8 mouse cellular contexts compared by ENCODE assay signal in the genomic region with DNA sequence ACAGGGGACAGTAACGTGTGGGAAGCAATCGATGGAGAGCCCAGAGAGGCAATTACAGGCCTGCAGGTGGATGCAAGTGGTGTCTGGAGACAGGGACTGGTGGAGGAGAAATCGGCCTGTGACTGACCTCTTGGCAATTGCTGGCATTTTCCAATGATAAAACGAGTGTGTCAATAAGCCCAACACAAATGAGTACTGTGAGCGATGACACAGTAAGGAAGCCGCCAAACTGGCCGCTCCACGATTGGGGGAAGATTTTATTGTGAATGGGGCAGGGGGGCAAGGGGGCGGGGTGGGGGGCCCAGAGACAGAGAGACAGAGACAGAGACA. TPM values are rescaled to one million over a fixed set of nuclear protein-coding genes. Genes with fewer than 3 reads are reported as not detected.
A peak's percentile ranks its signal among the peaks of the same experiment; 100 is the strongest.
DNase-seq lines count a peak whose midpoint lies in the region; ATAC-seq and TF ChIP-seq lines count a peak whose summit lies in the region.

No protein-coding gene starts in this region.

- no peaks in the 10 kb centered on the region for H3K27me3 ChIP-seq in kidney, adult 2 months (replicated peaks; ENCODE audit: control insufficient read depth, insufficient read depth, low read length)
- H3K27me3 ChIP-seq in intestine, embryonic 15.5 days (replicated peaks) = no peaks in the 10 kb centered on the region
- H3K27me3 ChIP-seq in midbrain, postnatal 0 days (ENCODE audit: insufficient read depth, low read length) = no peaks in the 10 kb centered on the region

- H3K9ac ChIP-seq in intestine, embryonic 15.5 days = peak overlapping the region; percentile 37
- 0 out of 2 replicates have a peak overlapping the region, but pooled peaks have one; percentile 24 for H3K9ac ChIP-seq in midbrain, postnatal 0 days (replicated peaks; ENCODE audit: low read length, poor library complexity, severe bottlenecking)

- H3K4me1 ChIP-seq in kidney, adult 2 months (ENCODE audit: control insufficient read depth, insufficient read depth, low read length) = peaks cover 2% of the 10 kb centered on the region; the same call in 1 of the 2 replicates
- H3K4me1 ChIP-seq in cortical plate, adult 2 months (ENCODE audit: control insufficient read depth, insufficient read depth, low read length) = no peaks in the 10 kb centered on the region
- H3K4me1 ChIP-seq in intestine, embryonic 15.5 days (replicated peaks) = peaks cover 4% of the 10 kb centered on the region; the same call in 1 of the 2 replicates
- no peaks in the 10 kb centered on the region for H3K4me1 ChIP-seq in midbrain, postnatal 0 days (ENCODE audit: insufficient read depth, low read length)

- 0 out of 2 replicates have a peak, but pooled peaks have one; percentile 5 for ATAC-seq in intestine, embryonic 15.5 days
- ATAC-seq in midbrain, postnatal 0 days (ENCODE audit: low FRiP score) = no peak

- H3K4me3 ChIP-seq in kidney, adult 2 months (ENCODE audit: insufficient read depth, low read depth, low read length) = peak overlapping the region; percentile 48
- peak overlapping the region; percentile 8 for H3K4me3 ChIP-seq in cortical plate, adult 2 months (ENCODE audit: insufficient read depth, low read length)
- peak overlapping the region; percentile 40 for H3K4me3 ChIP-seq in intestine, embryonic 15.5 days (replicated peaks)
- H3K4me3 ChIP-seq in midbrain, postnatal 0 days (ENCODE audit: low read depth, low read length) = peak overlapping the region; percentile 29

- H3K27ac ChIP-seq in kidney, adult 2 months (ENCODE audit: insufficient read depth, low read depth, low read length) = no peak overlapping the region
- H3K27ac ChIP-seq in cortical plate, adult 2 months (ENCODE audit: insufficient read depth, low read length) = no peak overlapping the region
- H3K27ac ChIP-seq in intestine, embryonic 15.5 days = no peak overlapping the region
- no peak overlapping the region for H3K27ac ChIP-seq in midbrain, postnatal 0 days (ENCODE audit: low read depth, low read length)

- TF ChIP-seq CTCF in kidney, adult 2 months (conservative IDR thresholded peaks at IDR 0.05; ENCODE audit: insufficient read depth, insufficient read length, low read depth, low read length) = no peak
- TF ChIP-seq CTCF in cortical plate, adult 2 months (IDR thresholded peaks at IDR 0.05; ENCODE audit: extremely low read depth, insufficient read depth, low read length) = no peak
- no peak for TF ChIP-seq CTCF in midbrain, postnatal 0 days (IDR thresholded peaks at IDR 0.05)

- H3K36me3 ChIP-seq in kidney, adult 2 months (ENCODE audit: control insufficient read depth, insufficient read depth, low read length) = no peaks in the 10 kb centered on the region
- H3K36me3 ChIP-seq in intestine, embryonic 15.5 days = no peaks in the 10 kb centered on the region
- H3K36me3 ChIP-seq in midbrain, postnatal 0 days (ENCODE audit: insufficient read depth, low read length) = no peaks in the 10 kb centered on the region

- DNase-seq in kidney, adult 2 months = no peak
- no peak for DNase-seq in kidney, postnatal 10 days
- no peak for DNase-seq in midbrain, postnatal 0 days (ENCODE audit: low spot score)
- DNase-seq in thymus, postnatal 14 days = no peak
- DNase-seq in spleen, adult 18-20 months = no peak
- no peak for DNase-seq in gastrocnemius, adult 18-20 months (ENCODE audit: low spot score)

- peak overlapping the region; percentile 80 for H3K4me2 ChIP-seq in intestine, embryonic 15.5 days (replicated peaks)
- H3K4me2 ChIP-seq in midbrain, postnatal 0 days (ENCODE audit: low read depth, low read length, poor library complexity, severe bottlenecking) = peak overlapping the region; percentile 57

- no peak for TF ChIP-seq POLR2A in kidney, adult 2 months (IDR thresholded peaks at IDR 0.05; ENCODE audit: low read depth, low read length)
- TF ChIP-seq POLR2A in cortical plate, adult 2 months (IDR thresholded peaks at IDR 0.05; ENCODE audit: extremely low read depth, insufficient read depth, low read length) = no peak

- H3K9me3 ChIP-seq in intestine, embryonic 15.5 days = no peaks in the 10 kb centered on the region
- H3K9me3 ChIP-seq in midbrain, postnatal 0 days (ENCODE audit: low read length) = no peaks in the 10 kb centered on the region

- WGBS in kidney, adult 2 months = 18% methylated on average over 9 of the region's 9 CpGs
- 17% methylated on average over 9 of the region's 9 CpGs for WGBS in intestine, embryonic 15.5 days
- 19% methylated on average over 9 of the region's 9 CpGs for WGBS in midbrain, postnatal 0 days

RNA-seq across cellular contexts. Expression of gene Il20rb, which starts 32.0 kb away (rescaled TPM):
- polyA plus RNA-seq in kidney, adult 2 months (2012; rRNA removed) = 1.4 and 1.9 TPM in 2 replicates
- polyA plus RNA-seq in cortical plate, adult 2 months (2012; rRNA removed) = 1.2 and 2.3 TPM in 2 replicates
- 1.3 and 1.4 TPM in 2 replicates for polyA plus RNA-seq in intestine, embryonic 15.5 days (2015; fragmentation: Nextera tagmentation; extraction: Ambion mirVana)
- total RNA-seq in midbrain, postnatal 0 days (2014; rRNA removed) = 1.7 and 2.5 TPM in 2 replicates
- 0.99 and 1.1 TPM in 2 replicates for polyA plus RNA-seq in midbrain, postnatal 0 days (2015; fragmentation: Nextera tagmentation; extraction: Ambion mirVana)
- total RNA-seq in gastrocnemius, adult 18-20 months (2021) = 1 to 10 TPM; 1.1 TPM
